Mouse (Mus musculus) lung, postnatal 0 days (tissue): ENCODE measurements at regions not wholly inside any gene's neighbourhood (a gene's known extent, or its start where the extent isn't known, plus 50 kb on each side); places are given as distances from the start of the nearest gene placed in this dataset.
A peak's percentile ranks its signal among the peaks of the same experiment; 100 is the strongest.

Experiments
- ATAC-seq: fragments of 200-750 bp; cut with Nextera tagmentation; 2 replicates; pipeline ENCODE4 v1.8.0; 2017; ENCODE audit warnings: moderate library complexity
- DNase-seq: peaks from one replicate; pipeline ENCODE4 v3.0.0-alpha.2; 2016; ENCODE audit warnings: low spot score
- H3K27ac ChIP-seq: fragments of 300-500 bp; sonication (generic); 2 replicates; pipeline ENCODE4 v1.5.1; 2014; ENCODE audit warnings: antibody characterized with exemption, mild to moderate bottlenecking, low read length, mixed read lengths
- H3K27me3 ChIP-seq: fragments of 300-500 bp; sonication (generic); replicated peaks from 2 replicates; pipeline ENCODE4 v1.6.1; 2014; ENCODE audit warnings: low read length, mixed read lengths; ENCODE audit not compliant: insufficient read depth
- H3K36me3 ChIP-seq: fragments of 300-500 bp; sonication (generic); 2 replicates; pipeline ENCODE4 v1.6.1; 2014; ENCODE audit warnings: low read length, mixed read lengths; ENCODE audit not compliant: insufficient read depth
- H3K4me1 ChIP-seq: fragments of 300-500 bp; sonication (generic); 2 replicates; pipeline ENCODE4 v1.6.1; 2014; ENCODE audit warnings: antibody characterized with exemption, low read depth, low read length, mixed read lengths; ENCODE audit not compliant: insufficient read depth
- H3K4me2 ChIP-seq: fragments of 300-500 bp; sonication (generic); replicated peaks from 2 replicates; pipeline ENCODE4 v1.6.1; 2014; ENCODE audit warnings: low read depth, mild to moderate bottlenecking, low read length, moderate library complexity, mixed read lengths
- H3K4me3 ChIP-seq: fragments of 300-500 bp; sonication (generic); 2 replicates; pipeline ENCODE4 v1.5.1; 2014; ENCODE audit warnings: low read depth, low read length
- H3K9ac ChIP-seq: fragments of 300-500 bp; sonication (generic); replicated peaks from 2 replicates; pipeline ENCODE4 v1.6.1; 2014; ENCODE audit warnings: low read depth, mild to moderate bottlenecking
- H3K9me3 ChIP-seq: fragments of 300-500 bp; sonication (generic); 2 replicates; pipeline ENCODE4 v1.6.1; 2016; ENCODE audit warnings: low read length, mixed read lengths
- CTCF ChIP-seq: IDR thresholded peaks from 2 replicates; pipeline ENCODE4 v1.5.1; 2016; ENCODE audit warnings: antibody characterized with exemption, mild to moderate bottlenecking
- EP300 ChIP-seq: IDR thresholded peaks from 2 replicates; pipeline ENCODE4 v1.6.1; 2016; ENCODE audit warnings: antibody characterized with exemption, mild to moderate bottlenecking, control low read depth
- WGBS: fragments of 180-500 bp; shearing (Covaris S2); extraction: QIAGEN DNeasy Blood & Tissue Kit; methylation state at CpG from one replicate; pipeline ENCODE4 v1.1.7; 2014; 5-methylcytosine and 5-hydroxymethylcytosine counted together

GRCm38 (mm10) chr9:25655767-25656513, 174.6 kb downstream of the Eepd1 start:
- peak; percentile 74 for DNase-seq
- Histone ChIP-seq H3K4me2 (no peak overlapping the region), H3K27ac (no peak overlapping the region), H3K4me3 (no peak overlapping the region), H3K9me3 (no peaks in the 10 kb centered on the region), H3K9ac (no peak overlapping the region), H3K36me3 (no peaks in the 10 kb centered on the region), H3K27me3 (no peaks in the 10 kb centered on the region), H3K4me1 (no peaks in the 10 kb centered on the region)
- ATAC-seq: peak; percentile 26
- TF ChIP-seq EP300 (no peak), CTCF (peak; percentile 78)
- 4% methylated on average over 3 of the region's 3 CpGs for WGBS

- H3K4me2 ChIP-seq: no peak overlapping the region
- H3K27ac ChIP-seq: no peak overlapping the region
- H3K4me3 ChIP-seq: no peak overlapping the region
- H3K36me3 ChIP-seq: no peaks in the 10 kb centered on the region
- ATAC-seq (no peak), DNase-seq (no peak)
- 79% methylated on average over 3 of the region's 3 CpGs for WGBS
- H3K4me1 ChIP-seq: no peaks in the 10 kb centered on the region
- no peaks in the 10 kb centered on the region for H3K9me3 ChIP-seq
- H3K9ac ChIP-seq: no peak overlapping the region
- TF ChIP-seq CTCF (no peak), EP300 (no peak)
- H3K27me3 ChIP-seq: no peaks in the 10 kb centered on the region
Observed at GRCm38 (mm10) chr9:25656534-25656933, 175.2 kb downstream of the Eepd1 start.

- no peaks in the 10 kb centered on the region for H3K9me3 ChIP-seq
- no peaks in the 10 kb centered on the region for H3K27me3 ChIP-seq
- TF ChIP-seq CTCF (no peak), EP300 (no peak)
- no peaks in the 10 kb centered on the region for H3K4me1 ChIP-seq
- no peak overlapping the region for H3K9ac ChIP-seq
- no peak overlapping the region for H3K27ac ChIP-seq
- no peaks in the 10 kb centered on the region for H3K36me3 ChIP-seq
- ATAC-seq (no peak), DNase-seq (no peak)
- 67% methylated on average over 4 of the region's 4 CpGs for WGBS
- no peak overlapping the region for H3K4me3 ChIP-seq
- no peak overlapping the region for H3K4me2 ChIP-seq
Observed at GRCm38 (mm10) chr9:25683635-25684333, 202.4 kb downstream of the Eepd1 start.

- peak; percentile 7 for DNase-seq
- 43% methylated on average over 5 of the region's 5 CpGs for WGBS
- Histone ChIP-seq H3K9ac (no peak overlapping the region), H3K4me1 (no peaks in the 10 kb centered on the region), H3K9me3 (no peaks in the 10 kb centered on the region), H3K27me3 (no peaks in the 10 kb centered on the region), H3K4me3 (no peak overlapping the region), H3K27ac (no peak overlapping the region), H3K36me3 (no peaks in the 10 kb centered on the region), H3K4me2 (no peak overlapping the region)
- ATAC-seq: no peak
- peak; percentile 65 for TF ChIP-seq CTCF
- no peak for TF ChIP-seq EP300
Observed at GRCm38 (mm10) chr9:25693632-25694031, 212.3 kb downstream of the Eepd1 start.

- H3K9ac ChIP-seq: no peak overlapping the region
- DNase-seq: no peak
- H3K27me3 ChIP-seq: no peaks in the 10 kb centered on the region
- TF ChIP-seq CTCF: no peak
- no peak for TF ChIP-seq EP300
- H3K4me2 ChIP-seq: no peak overlapping the region
- no peaks in the 10 kb centered on the region for H3K9me3 ChIP-seq
- H3K4me3 ChIP-seq: no peak overlapping the region
- H3K36me3 ChIP-seq: no peaks in the 10 kb centered on the region
- ATAC-seq: no peak
- H3K27ac ChIP-seq: no peak overlapping the region
- no peaks in the 10 kb centered on the region for H3K4me1 ChIP-seq
- 50% methylated on average over 3 of the region's 3 CpGs for WGBS
Observed at GRCm38 (mm10) chr9:25695018-25695417, 213.7 kb downstream of the Eepd1 start.

GRCm38 (mm10) chr9:25713636-25714035, 232.3 kb downstream of the Eepd1 start:
- Histone ChIP-seq H3K36me3 (no peaks in the 10 kb centered on the region), H3K9ac (no peak overlapping the region), H3K9me3 (no peaks in the 10 kb centered on the region), H3K4me3 (no peak overlapping the region), H3K4me2 (no peak overlapping the region), H3K27ac (no peak overlapping the region), H3K4me1 (no peaks in the 10 kb centered on the region), H3K27me3 (no peaks in the 10 kb centered on the region)
- ATAC-seq (no peak), DNase-seq (no peak)
- TF ChIP-seq EP300 (no peak), CTCF (no peak)
